Mouse (Mus musculus) neural tube, embryonic 12.5 days (tissue): ENCODE results near the gene Zfp821. TPM values are rescaled to one million over a fixed set of nuclear protein-coding genes. Genes with fewer than 3 reads are reported as not detected.
A peak's percentile ranks its signal among the peaks of the same experiment; 100 is the strongest.
"Not testable (repeated sequence)": the region's sequence is repeated elsewhere in the genome, so short reads cannot be mapped to it uniquely, and the experiment has no call there.

Experiments used
- ATAC-seq: fragments of 200-750 bp; cut with Nextera tagmentation; 2 replicates; pipeline ENCODE4 v1.8.0; 2017; ENCODE audit warnings: low read depth, mild to moderate bottlenecking, moderate TSS enrichment, moderate library complexity; ENCODE audit not compliant: low FRiP score
- H3K27ac ChIP-seq: fragments of 300-500 bp; sonication (generic); 2 replicates; pipeline ENCODE4 v1.5.1; 2016
- H3K27me3 ChIP-seq: fragments of 300-500 bp; sonication (generic); replicated peaks from 2 replicates; pipeline ENCODE4 v1.6.1; 2016; ENCODE audit warnings: mild to moderate bottlenecking
- H3K36me3 ChIP-seq: fragments of 300-500 bp; sonication (generic); 2 replicates; pipeline ENCODE4 v1.6.1; 2016; ENCODE audit warnings: mild to moderate bottlenecking
- H3K4me1 ChIP-seq: fragments of 300-500 bp; sonication (generic); 2 replicates; pipeline ENCODE4 v1.6.1; 2016
- H3K4me2 ChIP-seq: fragments of 300-500 bp; sonication (generic); replicated peaks from 2 replicates; pipeline ENCODE4 v1.6.1; 2016; ENCODE audit warnings: mild to moderate bottlenecking
- H3K4me3 ChIP-seq: fragments of 300-500 bp; sonication (generic); 2 replicates; pipeline ENCODE4 v1.5.1; 2016
- H3K9ac ChIP-seq: fragments of 300-500 bp; sonication (generic); 2 replicates; pipeline ENCODE4 v1.6.1; 2016; ENCODE audit warnings: mild to moderate bottlenecking
- H3K9me3 ChIP-seq: fragments of 300-500 bp; sonication (generic); 2 replicates; pipeline ENCODE4 v1.6.1; 2016; ENCODE audit warnings: mild to moderate bottlenecking
- WGBS: fragments of 180-500 bp; shearing (Covaris S2); methylation state at CpG from one replicate; pipeline ENCODE4 v1.1.7; 2016; 5-methylcytosine and 5-hydroxymethylcytosine counted together
- polyA plus RNA-seq: library from polyadenylated mRNA; unstranded; fragments of >200 nt; fragmentation: Nextera tagmentation; extraction: Ambion mirVana; gene quantifications from 2 replicates; pipeline ENCODE4 v1.2.1, GENCODE M21; 2016

The Zfp821 gene
- polyA plus RNA-seq, 1 experiment from 2014 or later: 79.1 TPM

GRCm38 (mm10) chr8:109731012-109731411 lies 25.7 kb downstream of the Zfp821 start:
- Histone ChIP-seq H3K9me3 (no peaks in the 10 kb centered on the region), H3K27me3 (no peaks in the 10 kb centered on the region), H3K4me3 (no peak overlapping the region), H3K4me2 (no peak overlapping the region), H3K27ac (no peak overlapping the region), H3K4me1 (peaks cover 1% of the 10 kb centered on the region; the same call in 1 of the 2 replicates), H3K9ac (no peak overlapping the region), H3K36me3 (peaks cover 74% of the 10 kb centered on the region)
- 78% methylated on average over 3 of the region's 3 CpGs for WGBS
- ATAC-seq: no peak

- Histone ChIP-seq H3K27ac (no peak overlapping the region), H3K9ac (no peak overlapping the region), H3K4me1 (peaks cover 11% of the 10 kb centered on the region), H3K4me2 (no peak overlapping the region), H3K9me3 (no peaks in the 10 kb centered on the region), H3K4me3 (no peak overlapping the region), H3K36me3 (peaks cover 50% of the 10 kb centered on the region), H3K27me3 (no peaks in the 10 kb centered on the region)
- no peak for ATAC-seq
- 90% methylated on average over 3 of the region's 3 CpGs for WGBS
Observed at GRCm38 (mm10) chr8:109734018-109734417, 28.7 kb downstream of the Zfp821 start.

- Histone ChIP-seq H3K4me3 (peak overlapping the region; percentile 92), H3K36me3 (peaks cover 30% of the 10 kb centered on the region), H3K27me3 (no peaks in the 10 kb centered on the region), H3K27ac (no peak overlapping the region), H3K4me2 (peak overlapping the region; percentile 75), H3K4me1 (peaks cover 11% of the 10 kb centered on the region), H3K9me3 (no peaks in the 10 kb centered on the region), H3K9ac (peak overlapping the region; percentile 93)
- no peak for ATAC-seq
- 12% methylated on average over 8 of the region's 8 CpGs for WGBS
Observed at GRCm38 (mm10) chr8:109736819-109737218, 31.5 kb downstream of the Zfp821 start.

- Histone ChIP-seq H3K9ac (peak within 1 kb of the TSS; percentile 93), H3K27ac (no peak within 1 kb of the TSS), H3K4me2 (peak within 1 kb of the TSS; percentile 75), H3K27me3 (no peaks in the 10 kb centered on the region), H3K36me3 (peaks cover 24% of the 10 kb centered on the region), H3K4me3 (peak within 1 kb of the TSS; percentile 92), H3K9me3 (no peaks in the 10 kb centered on the region), H3K4me1 (peaks cover 11% of the 10 kb centered on the region)
- peak; percentile 87 for ATAC-seq
- under 1% methylated on average over 59 of the region's 59 CpGs for WGBS
Observed at GRCm38 (mm10) chr8:109737237-109738048, 32.1 kb downstream of the Zfp821 start, which contains the start of gene Atxn1l. Gene Atxn1l (minus strand): TSS chr8:109737739.

- Histone ChIP-seq H3K4me2 (peak overlapping the region; percentile 75), H3K36me3 (peaks cover 18% of the 10 kb centered on the region), H3K4me1 (peaks cover 11% of the 10 kb centered on the region), H3K27ac (no peak overlapping the region), H3K9ac (no peak overlapping the region), H3K4me3 (peak overlapping the region; percentile 92), H3K9me3 (no peaks in the 10 kb centered on the region), H3K27me3 (no peaks in the 10 kb centered on the region)
- WGBS: 88% methylated on average over 1 of the region's 1 CpGs
- ATAC-seq: no peak; the same call in 1 of the 2 replicates
Observed at GRCm38 (mm10) chr8:109738049-109738380, 32.7 kb downstream of the Zfp821 start.

- 87% methylated on average over 5 of the region's 12 CpGs for WGBS
- H3K9ac ChIP-seq: no peak overlapping the region
- no peak for ATAC-seq
- no peaks in the 10 kb centered on the region for H3K4me1 ChIP-seq
- H3K36me3 ChIP-seq: no peaks in the 10 kb centered on the region
- H3K27ac ChIP-seq: no peak overlapping the region
- no peak overlapping the region for H3K4me3 ChIP-seq
- H3K9me3 ChIP-seq: no peaks in the 10 kb centered on the region
- no peak overlapping the region for H3K4me2 ChIP-seq
- no peaks in the 10 kb centered on the region for H3K27me3 ChIP-seq
Observed at GRCm38 (mm10) chr8:109747468-109748199, 42.3 kb downstream of the Zfp821 start.

GRCm38 (mm10) chr8:109750274-109750673 lies 44.9 kb downstream of the Zfp821 start:
- WGBS: 68% methylated on average over 5 of the region's 5 CpGs

GRCm38 (mm10) chr8:109750699-109751098 lies 45.4 kb downstream of the Zfp821 start:
- no peak overlapping the region for H3K4me3 ChIP-seq
- ATAC-seq: no peak
- H3K4me1 ChIP-seq: no peaks in the 10 kb centered on the region
- no peaks in the 10 kb centered on the region for H3K36me3 ChIP-seq
- no peak overlapping the region for H3K9ac ChIP-seq
- H3K9me3 ChIP-seq: no peaks in the 10 kb centered on the region
- H3K27me3 ChIP-seq: no peaks in the 10 kb centered on the region
- WGBS: 82% methylated on average over 12 of the region's 12 CpGs
- H3K4me2 ChIP-seq: no peak overlapping the region
- no peak overlapping the region for H3K27ac ChIP-seq

More at GRCm38 (mm10) chr8:109750274-109750673, 44.9 kb downstream of the Zfp821 start:
- Histone ChIP-seq H3K9me3 (no peaks in the 10 kb centered on the region), H3K4me2 (no peak overlapping the region), H3K4me3 (no peak overlapping the region), H3K36me3 (no peaks in the 10 kb centered on the region), H3K27me3 (no peaks in the 10 kb centered on the region), H3K4me1 (no peaks in the 10 kb centered on the region), H3K27ac (no peak overlapping the region), H3K9ac (no peak overlapping the region)
- no peak for ATAC-seq

GRCm38 (mm10) chr8:109751731-109752485 lies 46.6 kb downstream of the Zfp821 start:
- no peak overlapping the region for H3K9ac ChIP-seq
- H3K4me2 ChIP-seq: no peak overlapping the region
- no peaks in the 10 kb centered on the region for H3K36me3 ChIP-seq
- 87% methylated on average over 20 of the region's 20 CpGs for WGBS
- H3K27me3 ChIP-seq: no peaks in the 10 kb centered on the region
- H3K27ac ChIP-seq: no peak overlapping the region
- H3K4me1 ChIP-seq: no peaks in the 10 kb centered on the region
- H3K9me3 ChIP-seq: no peaks in the 10 kb centered on the region
- ATAC-seq: no peak
- H3K4me3 ChIP-seq: no peak overlapping the region

- H3K4me3 ChIP-seq: no peak overlapping the region
- WGBS: 94% methylated on average over 8 of the region's 8 CpGs
- no peaks in the 10 kb centered on the region for H3K4me1 ChIP-seq
- no peak overlapping the region for H3K4me2 ChIP-seq
- no peak overlapping the region for H3K9ac ChIP-seq
- ATAC-seq: no peak
- H3K27ac ChIP-seq: no peak overlapping the region
- no peaks in the 10 kb centered on the region for H3K36me3 ChIP-seq
- H3K27me3 ChIP-seq: no peaks in the 10 kb centered on the region
- no peaks in the 10 kb centered on the region for H3K9me3 ChIP-seq
Observed at GRCm38 (mm10) chr8:109754696-109755095, 49.4 kb downstream of the Zfp821 start.

GRCm38 (mm10) chr8:109755554-109755953 lies 50.2 kb downstream of the Zfp821 start:
- H3K4me2 ChIP-seq, H3K27me3 ChIP-seq, H3K36me3 ChIP-seq, H3K27ac ChIP-seq, H3K9me3 ChIP-seq, ATAC-seq, H3K4me1 ChIP-seq, H3K9ac ChIP-seq, H3K4me3 ChIP-seq: not testable (repeated sequence)
- 85% methylated on average over 4 of the region's 4 CpGs for WGBS

- no peak overlapping the region for H3K4me2 ChIP-seq
- H3K36me3 ChIP-seq: no peaks in the 10 kb centered on the region
- no peak for ATAC-seq
- no peaks in the 10 kb centered on the region for H3K4me1 ChIP-seq
- WGBS: 76% methylated on average over 3 of the region's 3 CpGs
- H3K4me3 ChIP-seq: no peak overlapping the region
- no peak overlapping the region for H3K9ac ChIP-seq
- H3K9me3 ChIP-seq: no peaks in the 10 kb centered on the region
- H3K27ac ChIP-seq: no peak overlapping the region
- no peaks in the 10 kb centered on the region for H3K27me3 ChIP-seq
Observed at GRCm38 (mm10) chr8:109756849-109757248, 51.5 kb downstream of the Zfp821 start.
